Mouse (Mus musculus) cerebellum, postnatal 25 days (tissue): Measurements from ENCODE around the gene Kifc5b.

Source experiments
- DNase-seq, 2 experiments: peaks; one replicate each; pipeline ENCODE4 v3.0.0; 2021; ENCODE audit warnings: mixed read lengths in 2 of 2

Kifc5b gene

GRCm38 (mm10) chr17:26948316-26949050, 31.6 kb downstream of the Kifc5b start:
- peak; percentile 62 to 77 for DNase-seq

- peak; percentile 44 to 46 for DNase-seq
Measured at GRCm38 (mm10) chr17:26949051-26949577, 32.2 kb downstream of the Kifc5b start.

GRCm38 (mm10) chr17:26949866-26950265, 33.0 kb downstream of the Kifc5b start:
- DNase-seq = peak in 1 of 2 experiments; percentile 29

GRCm38 (mm10) chr17:26950560-26951288, 33.8 kb downstream of the Kifc5b start:
- no peak for DNase-seq

- peak in 1 of 2 experiments; percentile 73 for DNase-seq
Measured at GRCm38 (mm10) chr17:26951406-26951805, 34.5 kb downstream of the Kifc5b start.

- DNase-seq = no peak
Measured at GRCm38 (mm10) chr17:26951952-26952877, 35.3 kb downstream of the Kifc5b start.

GRCm38 (mm10) chr17:26953201-26953600, 36.3 kb downstream of the Kifc5b start:
- no peak for DNase-seq

GRCm38 (mm10) chr17:26953726-26954125, 36.8 kb downstream of the Kifc5b start:
- no peak for DNase-seq

GRCm38 (mm10) chr17:26956309-26956708, 39.4 kb downstream of the Kifc5b start:
- peak in 1 of 2 experiments; percentile 1 for DNase-seq

- no peak for DNase-seq
Measured at GRCm38 (mm10) chr17:26956895-26957294, 40.0 kb downstream of the Kifc5b start.

GRCm38 (mm10) chr17:26957872-26958271, 41.0 kb downstream of the Kifc5b start:
- DNase-seq = no peak

- no peak for DNase-seq
Measured at GRCm38 (mm10) chr17:26958880-26959279, 42.0 kb downstream of the Kifc5b start.

GRCm38 (mm10) chr17:26959815-26960214, 42.9 kb downstream of the Kifc5b start:
- no peak for DNase-seq

GRCm38 (mm10) chr17:26961572-26962240, 44.8 kb downstream of the Kifc5b start:
- no peak for DNase-seq

- DNase-seq = no peak
Measured at GRCm38 (mm10) chr17:26966993-26967392, 50.1 kb downstream of the Kifc5b start.

- DNase-seq = no peak
Measured at GRCm38 (mm10) chr17:26967477-26967876, 50.6 kb downstream of the Kifc5b start.

- no peak for DNase-seq
Measured at GRCm38 (mm10) chr17:26968200-26968611, 51.3 kb downstream of the Kifc5b start.

GRCm38 (mm10) chr17:26969257-26969656, 52.4 kb downstream of the Kifc5b start:
- no peak for DNase-seq

- DNase-seq = no peak
Measured at GRCm38 (mm10) chr17:26970221-26970620, 53.3 kb downstream of the Kifc5b start.

GRCm38 (mm10) chr17:26971247-26971905, 54.5 kb downstream of the Kifc5b start:
- DNase-seq = no peak

- DNase-seq = no peak
Measured at GRCm38 (mm10) chr17:26972107-26972506, 55.2 kb downstream of the Kifc5b start.
